Mouse (Mus musculus): Measurements from ENCODE around the gene Nanp. TPM values are rescaled to one million over a fixed set of nuclear protein-coding genes. Genes with fewer than 3 reads are reported as not detected.
A peak's percentile ranks its signal among the peaks of the same experiment; 100 is the strongest.

The Nanp gene
- 14.8 and 16.3 TPM in 2 replicates for total RNA-seq (2021)
- long read RNA-seq, transcript Nanp-201 (2 exons, 1,394 nt) = major isoform, 16 of 16 reads
- long read RNA-seq, partial matches to known transcripts = 0 of 16 reads
- long read RNA-seq, other reads (novel, unspliced or antisense) = 0 of 16 reads

GRCm38 (mm10) chr2:151039232-151039695 lies at the start of gene Nanp, which contains the start of gene Ninl:
TSS of gene Nanp (minus strand) at chr2:151039398.
TSS of gene Ninl (minus strand) at chr2:151039382.
- DNase-seq = peak; percentile 93

DNA sequence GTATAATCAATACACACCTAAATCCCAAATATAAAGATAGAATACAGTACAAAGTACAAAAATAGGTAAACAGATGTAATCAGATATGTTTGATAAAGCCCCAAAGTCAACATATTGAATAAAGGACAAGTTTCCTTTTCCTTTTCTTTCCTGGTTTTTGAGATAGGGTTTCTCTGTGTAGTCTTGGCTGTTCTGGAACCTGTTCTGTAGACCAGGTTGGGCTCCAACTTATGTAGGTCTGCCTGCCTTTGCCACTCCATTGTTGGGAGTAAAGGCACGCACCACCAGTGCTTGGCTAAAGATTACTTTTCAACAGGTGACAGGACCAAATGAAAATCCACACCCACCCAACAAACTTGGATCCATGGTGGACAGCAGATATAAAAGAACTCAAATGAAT lies 17.4 kb upstream of the Nanp start:
- DNase-seq = no peak

DNA sequence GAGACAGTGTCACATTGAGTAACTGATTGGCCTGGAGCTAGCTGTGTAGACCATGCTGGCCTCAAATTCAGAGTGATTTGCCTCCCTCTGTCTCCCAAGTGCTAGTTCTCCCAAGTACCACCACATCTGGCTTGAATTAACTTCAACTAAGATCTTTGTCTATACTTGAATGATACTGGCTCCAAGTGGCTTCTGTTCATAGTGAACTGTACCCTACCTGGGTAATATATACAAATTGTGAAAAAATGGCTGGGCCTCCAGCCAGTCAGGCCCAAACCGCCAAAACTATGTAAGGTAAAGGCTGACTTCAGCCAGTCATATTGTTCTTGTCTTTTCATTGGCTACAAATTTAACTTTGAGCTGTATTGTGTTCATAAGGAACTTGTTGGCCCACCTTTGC lies 1.2 kb upstream of the Nanp start:
- DNase-seq = no peak

GRCm38 (mm10) chr2:151039726-151040125 lies 528 bp upstream of the Nanp start:
- no peak for DNase-seq

DNA sequence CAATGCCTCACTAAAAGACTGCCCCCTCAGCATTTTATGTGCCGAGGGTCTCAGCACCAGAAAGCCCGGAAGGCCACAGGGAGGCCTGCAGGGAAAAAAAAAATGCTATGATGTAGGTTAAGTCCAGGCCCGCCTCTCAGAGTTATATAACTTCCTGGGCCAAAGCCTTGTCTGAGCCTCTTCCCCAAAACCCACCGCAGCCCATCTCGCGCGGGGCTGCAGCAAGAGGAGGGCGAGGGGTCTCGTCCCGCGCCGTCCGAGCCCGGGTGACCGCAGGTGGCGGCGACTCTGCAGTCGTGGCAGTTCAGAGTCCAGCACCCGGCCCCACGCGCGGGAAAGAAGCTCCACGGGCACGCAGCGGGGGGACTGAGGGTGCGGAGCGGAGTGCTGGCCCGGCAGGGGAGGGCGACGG lies 381 bp downstream of the Nanp start:
- no peak for DNase-seq

- DNase-seq = no peak
Measured at GRCm38 (mm10) chr2:151037876-151038552, 1.2 kb downstream of the Nanp start.

DNA sequence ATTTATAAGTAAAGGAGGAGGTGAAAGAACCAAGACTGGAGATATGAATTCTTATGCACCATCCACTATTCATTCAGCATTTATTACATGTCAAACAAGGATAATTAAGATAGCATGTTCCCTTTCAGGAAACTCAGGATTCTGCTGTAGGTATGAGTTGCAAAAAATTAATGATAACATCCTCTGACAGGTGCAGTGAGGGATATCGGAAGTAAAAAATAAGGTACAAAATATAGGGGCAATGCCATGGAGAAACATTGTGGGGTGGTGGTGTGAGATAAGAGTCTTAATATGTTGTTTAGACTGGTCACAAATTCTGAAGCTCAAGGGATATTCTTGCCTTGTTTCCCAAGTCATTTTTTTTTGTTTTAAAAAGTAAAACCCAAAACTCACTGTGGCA lies 1.9 kb downstream of the Nanp start:
- no peak for DNase-seq

GRCm38 (mm10) chr2:151036721-151037120 lies 2.5 kb downstream of the Nanp start:
- no peak for DNase-seq

- no peak for DNase-seq
Measured at GRCm38 (mm10) chr2:151034435-151034834, 4.8 kb downstream of the Nanp start.

GRCm38 (mm10) chr2:151021158-151021557 lies 18.0 kb downstream of the Nanp start:
- no peak for DNase-seq

GRCm38 (mm10) chr2:151015316-151015715 lies 23.9 kb downstream of the Nanp start:
- no peak for DNase-seq

GRCm38 (mm10) chr2:151011273-151011672 lies 27.9 kb downstream of the Nanp start:
- DNase-seq = no peak

- DNase-seq = no peak
Measured at GRCm38 (mm10) chr2:151009515-151010085, 29.6 kb downstream of the Nanp start.

GRCm38 (mm10) chr2:151008939-151009509 lies 30.2 kb downstream of the Nanp start:
- peak; percentile 86 for DNase-seq

GRCm38 (mm10) chr2:151008517-151008932 lies 30.7 kb downstream of the Nanp start:
- DNase-seq = peak; percentile 27

DNA sequence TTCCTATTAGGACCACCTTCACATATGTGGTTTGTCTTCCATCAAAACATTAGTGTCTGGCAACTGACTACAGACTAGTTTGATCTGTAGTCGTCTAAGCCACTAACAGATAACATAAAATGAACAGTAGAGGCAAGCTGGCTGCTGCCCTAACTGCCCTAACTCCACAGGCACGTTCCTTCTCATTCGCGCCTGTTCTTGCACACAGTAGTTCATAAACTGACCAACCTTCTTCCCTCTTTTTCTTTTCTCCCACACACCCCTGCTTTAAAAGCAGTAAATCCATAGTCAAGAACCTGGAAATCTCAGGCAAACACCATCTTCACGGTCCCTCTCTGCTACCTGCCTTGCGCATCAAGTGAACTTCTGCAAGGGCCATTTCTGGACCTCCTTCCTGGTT lies 31.2 kb downstream of the Nanp start:
- no peak for DNase-seq

DNA sequence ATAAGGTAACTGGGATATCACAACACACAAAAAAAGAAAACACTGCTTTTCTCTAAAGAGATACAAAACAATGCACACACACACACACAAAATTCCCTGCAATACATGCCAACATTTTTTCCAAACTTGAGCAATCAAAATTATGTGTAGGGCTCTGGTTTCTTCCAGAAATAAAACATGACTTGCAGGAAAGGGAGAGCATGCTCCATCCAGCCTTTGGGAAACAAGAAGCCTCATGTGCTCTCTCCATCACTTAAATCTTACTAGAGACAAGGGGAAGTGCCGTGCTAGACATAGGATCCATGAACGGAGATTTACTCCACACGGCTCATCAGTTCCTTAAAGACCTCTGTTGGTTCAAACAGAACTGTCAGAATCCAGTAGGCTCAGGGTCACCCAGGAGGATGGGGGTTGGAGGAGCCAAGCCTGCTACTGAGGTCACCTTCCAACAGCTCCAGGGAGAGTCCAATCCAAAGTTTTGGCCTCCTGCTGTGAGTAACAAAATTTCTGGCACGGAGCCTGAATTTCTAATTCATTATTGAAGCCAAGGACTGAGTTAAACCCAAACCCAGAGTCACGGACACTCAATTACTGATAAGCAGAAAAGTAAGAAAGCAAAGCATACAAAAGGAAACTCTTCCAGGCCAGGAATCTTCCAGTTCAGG lies 32.8 kb downstream of the Nanp start:
- peak; percentile 48 for DNase-seq

- DNase-seq = no peak
Measured at GRCm38 (mm10) chr2:151004390-151004789, 34.8 kb downstream of the Nanp start.

DNA sequence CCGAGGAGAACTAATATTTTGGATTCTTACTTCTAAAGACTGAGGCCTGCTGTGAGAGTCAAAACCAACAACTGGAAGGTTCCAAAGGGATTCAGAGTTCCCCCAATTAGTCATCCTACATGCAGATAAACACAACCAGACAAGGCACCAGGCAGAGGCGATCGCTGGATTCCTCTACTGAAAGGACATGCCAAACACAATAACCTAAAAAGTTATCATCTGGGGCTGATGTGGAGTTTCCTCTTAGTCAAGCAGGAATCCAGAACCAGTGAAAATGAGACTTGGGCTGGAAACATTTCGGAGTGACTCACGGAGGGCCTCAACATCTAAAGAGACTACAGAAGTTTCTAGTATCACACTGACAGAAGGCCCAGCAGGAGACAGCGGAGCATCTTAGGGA lies 35.4 kb downstream of the Nanp start:
- no peak for DNase-seq

GRCm38 (mm10) chr2:151001619-151002175 lies 37.5 kb downstream of the Nanp start:
- no peak for DNase-seq

- peak; percentile 50 for DNase-seq
Measured at GRCm38 (mm10) chr2:151000402-151001178, 38.6 kb downstream of the Nanp start.

GRCm38 (mm10) chr2:150999021-150999420 lies 40.2 kb downstream of the Nanp start:
- DNase-seq = no peak
